Mouse (Mus musculus): ENCODE measurements around the gene Olfr1141. TPM values are rescaled to one million over a fixed set of nuclear protein-coding genes. Genes with fewer than 3 reads are reported as not detected.

Olfr1141 gene
- polyA plus RNA-seq (2016; fragmentation: Nextera tagmentation; extraction: Ambion mirVana) = not detected in 2 replicates

DNA sequence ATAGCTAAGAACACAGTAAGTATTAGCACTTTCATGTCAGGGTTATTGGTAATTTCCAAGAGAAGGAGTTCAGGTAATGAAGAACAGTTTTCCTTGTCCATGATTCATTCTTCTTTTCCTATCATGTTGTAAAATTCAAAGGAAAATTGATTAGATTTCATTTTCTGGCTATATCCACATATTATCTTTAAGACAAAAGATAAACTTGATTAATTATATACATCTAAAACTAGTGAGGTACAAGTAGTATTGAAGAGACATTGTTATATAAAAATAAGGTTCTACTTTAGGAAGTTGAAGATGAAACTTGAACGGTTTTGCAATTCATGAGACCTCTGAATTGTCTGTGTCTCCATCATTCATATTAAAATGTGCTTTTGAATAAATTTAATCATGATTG lies at the start of gene Olfr1141:
Gene Olfr1141, minus strand, starts transcription at position 101 of the 400 bp plus-strand sequence.
- Histone ChIP-seq H3K27me3 (ENCODE audit: insufficient read depth, poor library complexity, severe bottlenecking) (no peaks in the 10 kb centered on the region), H3K36me3 (no peaks in the 10 kb centered on the region), H3K4me3 (no peak within 1 kb of the TSS), H3K27ac (no peak within 1 kb of the TSS), H3K9me3 (no peaks in the 10 kb centered on the region), H3K4me1 (no peaks in the 10 kb centered on the region)
- 83% methylated on average over 1 of the region's 1 CpGs for WGBS
- DNase-seq (ENCODE audit: low spot score) = no peak

DNA sequence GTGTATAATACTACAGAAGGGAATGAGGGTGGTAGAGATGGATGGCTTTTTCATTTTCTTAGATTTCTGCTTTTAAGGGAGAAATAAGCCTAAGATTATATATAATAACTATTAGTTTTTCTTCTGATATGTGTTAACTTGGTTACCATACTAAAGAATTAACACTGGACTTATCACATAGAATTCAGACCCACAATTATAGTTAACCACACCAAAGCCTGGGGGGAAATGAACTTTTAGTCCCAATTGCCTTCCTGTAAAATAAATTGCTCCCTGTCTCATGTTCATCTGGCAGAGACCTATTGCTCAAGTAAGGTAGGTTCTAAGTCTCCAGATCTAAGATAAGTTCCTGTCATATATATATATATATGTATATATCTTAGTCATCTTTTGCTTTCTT lies 46.5 kb upstream of the Olfr1141 start, which contains the start of gene Olfr1143:
Gene Olfr1143, plus strand, starts transcription at position 301 of the 400 bp plus-strand sequence.
- Histone ChIP-seq H3K9me3 (no peaks in the 10 kb centered on the region), H3K27ac (no peak within 1 kb of the TSS), H3K36me3 (no peaks in the 10 kb centered on the region), H3K4me1 (no peaks in the 10 kb centered on the region), H3K4me3 (no peak within 1 kb of the TSS), H3K27me3 (ENCODE audit: insufficient read depth, poor library complexity, severe bottlenecking) (no peaks in the 10 kb centered on the region)
- no peak for DNase-seq (ENCODE audit: low spot score)

DNA sequence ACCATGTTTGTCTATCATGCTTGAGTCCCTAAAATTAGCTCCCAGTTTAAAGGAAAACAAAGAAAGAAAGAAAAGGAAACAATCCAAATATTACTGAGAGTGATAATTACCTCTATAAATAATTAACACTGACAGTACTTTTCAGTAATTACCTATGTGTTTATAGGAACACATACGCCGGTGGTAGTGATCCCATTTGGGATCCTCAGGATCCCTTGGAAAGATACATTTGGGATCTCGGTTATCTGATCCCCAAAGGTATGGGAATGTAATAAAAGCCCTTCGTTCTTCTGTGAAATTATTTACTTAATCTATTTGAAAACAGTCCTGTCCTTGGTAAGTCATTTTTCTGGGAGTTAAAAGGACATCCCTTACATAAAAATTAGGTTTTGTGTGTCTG lies 25.4 kb upstream of the Olfr1141 start, which contains the start of gene Olfr152:
Gene Olfr152, plus strand, starts transcription at position 301 of the 400 bp plus-strand sequence.
- no peaks in the 10 kb centered on the region for H3K36me3 ChIP-seq
- H3K4me3 ChIP-seq = no peak within 1 kb of the TSS
- H3K9me3 ChIP-seq = no peaks in the 10 kb centered on the region
- H3K27ac ChIP-seq = no peak within 1 kb of the TSS
- WGBS = 85% methylated on average over 4 of the region's 4 CpGs
- H3K4me1 ChIP-seq = no peaks in the 10 kb centered on the region
- H3K27me3 ChIP-seq (ENCODE audit: insufficient read depth, poor library complexity, severe bottlenecking) = no peaks in the 10 kb centered on the region
- DNase-seq (ENCODE audit: low spot score) = no peak

DNA sequence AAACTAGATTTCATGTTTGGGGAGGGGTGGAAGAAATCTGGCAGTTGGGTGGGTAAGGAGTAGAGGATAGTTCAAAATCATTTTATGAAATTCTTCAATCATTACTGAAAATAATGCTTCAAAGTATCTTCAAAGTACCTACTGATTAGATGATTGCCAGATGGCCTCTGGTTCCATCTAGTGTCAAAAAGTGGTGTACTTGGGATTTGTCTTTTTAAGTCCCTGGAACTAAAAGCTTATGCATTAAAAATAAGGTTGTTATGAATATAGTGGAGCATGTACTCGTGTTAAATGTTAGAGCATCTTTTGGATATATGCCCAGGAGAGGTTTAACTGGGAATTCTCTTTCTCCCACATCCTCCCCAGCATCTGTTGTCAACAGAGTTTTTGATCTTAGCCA lies 22.4 kb upstream of the Olfr1141 start:
- no peak overlapping the region for H3K4me3 ChIP-seq
- H3K27me3 ChIP-seq (ENCODE audit: insufficient read depth, poor library complexity, severe bottlenecking) = no peaks in the 10 kb centered on the region
- no peak for DNase-seq (ENCODE audit: low spot score)
- no peak overlapping the region for H3K27ac ChIP-seq
- 58% methylated on average over 1 of the region's 1 CpGs for WGBS
- no peaks in the 10 kb centered on the region for H3K36me3 ChIP-seq
- H3K4me1 ChIP-seq = no peaks in the 10 kb centered on the region
- no peaks in the 10 kb centered on the region for H3K9me3 ChIP-seq

DNA sequence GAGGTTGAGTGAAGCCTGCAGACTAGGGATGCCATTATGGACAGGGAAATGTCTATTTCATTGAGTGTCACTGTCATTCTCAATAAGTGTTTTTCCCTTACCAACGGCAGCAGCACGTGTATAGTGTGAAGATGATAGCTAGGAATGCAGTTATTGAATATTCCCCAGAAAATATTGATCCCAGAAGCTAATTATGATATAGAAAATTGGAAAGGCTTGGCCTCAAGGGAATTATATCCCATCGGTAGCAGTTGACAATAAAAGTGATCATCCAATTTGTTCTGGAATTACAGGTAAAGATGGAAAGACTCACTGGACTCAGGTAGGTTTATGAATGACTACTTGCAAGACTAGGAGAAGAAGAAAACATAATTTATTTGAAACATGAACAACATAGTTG lies 10.3 kb downstream of the Olfr1141 start, which contains the start of gene Olfr1140:
Gene Olfr1140, plus strand, starts transcription at position 301 of the 400 bp plus-strand sequence.
- WGBS = 62% methylated on average over 3 of the region's 3 CpGs
- Histone ChIP-seq H3K4me3 (no peak within 1 kb of the TSS), H3K27ac (no peak within 1 kb of the TSS), H3K4me1 (no peaks in the 10 kb centered on the region), H3K9me3 (no peaks in the 10 kb centered on the region), H3K36me3 (no peaks in the 10 kb centered on the region), H3K27me3 (ENCODE audit: insufficient read depth, poor library complexity, severe bottlenecking) (no peaks in the 10 kb centered on the region)
- no peak for DNase-seq (ENCODE audit: low spot score)

DNA sequence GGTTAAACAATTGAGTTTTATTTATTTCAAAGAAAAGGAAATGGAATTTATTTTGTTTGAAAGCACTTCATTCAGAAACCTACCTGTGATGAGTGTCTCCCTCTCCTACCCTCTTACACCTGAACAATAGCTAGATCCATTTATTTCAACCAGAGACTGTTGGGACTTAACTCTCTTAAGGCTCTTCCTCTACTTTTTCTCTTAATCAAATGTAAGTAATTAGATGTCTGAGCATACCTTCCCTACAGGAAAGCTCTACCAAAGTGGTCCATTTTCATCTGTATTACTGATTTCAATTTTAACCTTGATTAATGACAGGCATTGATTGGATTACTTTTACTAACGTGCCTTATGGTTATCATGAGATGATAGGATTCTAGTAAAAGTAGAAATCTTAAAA lies 13.9 kb downstream of the Olfr1141 start, which contains the start of gene Olfr1138:
Gene Olfr1138, minus strand, starts transcription at position 101 of the 400 bp plus-strand sequence.
- H3K27me3 ChIP-seq (ENCODE audit: insufficient read depth, poor library complexity, severe bottlenecking) = no peaks in the 10 kb centered on the region
- H3K4me3 ChIP-seq = no peak within 1 kb of the TSS
- 85% methylated on average over 1 of the region's 1 CpGs for WGBS
- no peaks in the 10 kb centered on the region for H3K36me3 ChIP-seq
- no peaks in the 10 kb centered on the region for H3K4me1 ChIP-seq
- no peak within 1 kb of the TSS for H3K27ac ChIP-seq
- H3K9me3 ChIP-seq = no peaks in the 10 kb centered on the region
- no peak for DNase-seq (ENCODE audit: low spot score)

DNA sequence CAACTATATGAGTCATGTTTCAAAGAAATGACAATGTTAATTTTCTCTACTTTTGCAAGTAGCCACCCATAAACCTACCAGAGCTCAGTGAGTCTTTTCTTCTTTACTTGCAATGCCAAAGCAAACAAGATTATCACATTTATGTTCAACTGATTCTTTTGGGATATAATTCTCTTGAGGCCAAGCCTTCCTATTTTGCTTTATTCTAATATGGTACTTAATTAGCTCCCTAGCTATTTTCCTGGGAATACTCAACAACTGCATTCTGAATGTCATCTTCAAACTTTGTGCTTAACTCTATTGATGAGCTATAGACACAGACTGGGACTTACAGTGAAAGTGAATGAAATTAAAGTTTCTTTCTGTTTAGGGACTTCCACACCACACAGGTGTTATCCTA lies 40.7 kb downstream of the Olfr1141 start, which contains the start of gene Olfr1137:
Gene Olfr1137, minus strand, starts transcription at position 101 of the 400 bp plus-strand sequence.
- H3K36me3 ChIP-seq = no peaks in the 10 kb centered on the region
- H3K4me3 ChIP-seq = no peak within 1 kb of the TSS
- H3K27ac ChIP-seq = no peak within 1 kb of the TSS
- no peaks in the 10 kb centered on the region for H3K4me1 ChIP-seq
- H3K27me3 ChIP-seq (ENCODE audit: insufficient read depth, poor library complexity, severe bottlenecking) = no peaks in the 10 kb centered on the region
- no peaks in the 10 kb centered on the region for H3K9me3 ChIP-seq
- no peak for DNase-seq (ENCODE audit: low spot score)

Other genes with a start within 250 kb of the Olfr1141 start
- gene Pramel6, start 247.4 kb downstream of the Olfr1141 start, polyA plus RNA-seq (2016; fragmentation: Nextera tagmentation; extraction: Ambion mirVana) = not detected in 2 replicates
- gene Olfr153, start 222.2 kb downstream of the Olfr1141 start, polyA plus RNA-seq (2016; fragmentation: Nextera tagmentation; extraction: Ambion mirVana) = not detected in 2 replicates
- not detected in 2 replicates for gene Olfr1128, start 208.4 kb downstream of the Olfr1141 start, polyA plus RNA-seq (2016; fragmentation: Nextera tagmentation; extraction: Ambion mirVana)
- not detected in 2 replicates for gene Olfr1129, start 180.1 kb downstream of the Olfr1141 start, polyA plus RNA-seq (2016; fragmentation: Nextera tagmentation; extraction: Ambion mirVana)
- not detected in 2 replicates for gene Olfr1130, start 147.8 kb downstream of the Olfr1141 start, polyA plus RNA-seq (2016; fragmentation: Nextera tagmentation; extraction: Ambion mirVana)
- not detected in 2 replicates for gene Olfr1131, start 126.9 kb downstream of the Olfr1141 start, polyA plus RNA-seq (2016; fragmentation: Nextera tagmentation; extraction: Ambion mirVana)
- gene Olfr1132, start 116.5 kb downstream of the Olfr1141 start, polyA plus RNA-seq (2016; fragmentation: Nextera tagmentation; extraction: Ambion mirVana) = not detected in 2 replicates
- gene Olfr1133, start 106.6 kb downstream of the Olfr1141 start, polyA plus RNA-seq (2016; fragmentation: Nextera tagmentation; extraction: Ambion mirVana) = not detected in 2 replicates
- not detected in 2 replicates for gene Olfr1134, start 95.5 kb downstream of the Olfr1141 start, polyA plus RNA-seq (2016; fragmentation: Nextera tagmentation; extraction: Ambion mirVana)
- gene Olfr1135, start 80.3 kb downstream of the Olfr1141 start, polyA plus RNA-seq (2016; fragmentation: Nextera tagmentation; extraction: Ambion mirVana) = not detected in 2 replicates
- not detected in 2 replicates for gene Olfr1136, start 60.0 kb downstream of the Olfr1141 start, polyA plus RNA-seq (2016; fragmentation: Nextera tagmentation; extraction: Ambion mirVana)
- gene Olfr1137, start 40.8 kb downstream of the Olfr1141 start, polyA plus RNA-seq (2016; fragmentation: Nextera tagmentation; extraction: Ambion mirVana) = not detected in 2 replicates
- gene Olfr1138, start 14.0 kb downstream of the Olfr1141 start, polyA plus RNA-seq (2016; fragmentation: Nextera tagmentation; extraction: Ambion mirVana) = not detected in 2 replicates
- gene Olfr1140, start 10.2 kb downstream of the Olfr1141 start, polyA plus RNA-seq (2016; fragmentation: Nextera tagmentation; extraction: Ambion mirVana) = not detected in 2 replicates
- gene Olfr152, start 25.5 kb upstream of the Olfr1141 start, polyA plus RNA-seq (2016; fragmentation: Nextera tagmentation; extraction: Ambion mirVana) = not detected in 2 replicates
- not detected in 2 replicates for gene Olfr1143, start 46.6 kb upstream of the Olfr1141 start, polyA plus RNA-seq (2016; fragmentation: Nextera tagmentation; extraction: Ambion mirVana)
- gene Olfr1145, start 55.8 kb upstream of the Olfr1141 start, polyA plus RNA-seq (2016; fragmentation: Nextera tagmentation; extraction: Ambion mirVana) = not detected in 2 replicates
- not detected in 2 replicates for gene Olfr1148, start 76.5 kb upstream of the Olfr1141 start, polyA plus RNA-seq (2016; fragmentation: Nextera tagmentation; extraction: Ambion mirVana)
- not detected in 2 replicates for gene Olfr1150-ps1, start 90.0 kb upstream of the Olfr1141 start, polyA plus RNA-seq (2016; fragmentation: Nextera tagmentation; extraction: Ambion mirVana)
- gene Olfr1151, start 101.9 kb upstream of the Olfr1141 start, polyA plus RNA-seq (2016; fragmentation: Nextera tagmentation; extraction: Ambion mirVana) = not detected in 2 replicates
- not detected in 2 replicates for gene Olfr1152, start 112.5 kb upstream of the Olfr1141 start, polyA plus RNA-seq (2016; fragmentation: Nextera tagmentation; extraction: Ambion mirVana)
- gene Olfr1153, start 141.0 kb upstream of the Olfr1141 start, polyA plus RNA-seq (2016; fragmentation: Nextera tagmentation; extraction: Ambion mirVana) = not detected in 2 replicates
- gene Olfr1154, start 151.2 kb upstream of the Olfr1141 start, polyA plus RNA-seq (2016; fragmentation: Nextera tagmentation; extraction: Ambion mirVana) = not detected in 2 replicates
- not detected in 2 replicates for gene Olfr1155, start 191.1 kb upstream of the Olfr1141 start, polyA plus RNA-seq (2016; fragmentation: Nextera tagmentation; extraction: Ambion mirVana)
- gene Olfr1156, start 199.1 kb upstream of the Olfr1141 start, polyA plus RNA-seq (2016; fragmentation: Nextera tagmentation; extraction: Ambion mirVana) = not detected in 2 replicates
- gene Olfr1157, start 214.3 kb upstream of the Olfr1141 start, polyA plus RNA-seq (2016; fragmentation: Nextera tagmentation; extraction: Ambion mirVana) = not detected in 2 replicates
- gene Olfr74, start 220.7 kb upstream of the Olfr1141 start, polyA plus RNA-seq (2016; fragmentation: Nextera tagmentation; extraction: Ambion mirVana) = not detected in 2 replicates
- gene Olfr1158, start 236.1 kb upstream of the Olfr1141 start, polyA plus RNA-seq (2016; fragmentation: Nextera tagmentation; extraction: Ambion mirVana) = not detected in 2 replicates